Mouse (Mus musculus) B cell, adult 62 days (primary cell): ENCODE results near the gene Psmb4. TPM values are rescaled to one million over a fixed set of nuclear protein-coding genes. Genes with fewer than 3 reads are reported as not detected.

Experiments used
- total RNA-seq: library from RNA; stranded (reverse); gene quantifications from 4 replicates; pipeline ENCODE4 v1.2.4, GENCODE M21; 2023

Gene Psmb4
- total RNA-seq, result 206 to 234 TPM (median 230 TPM) in 4 replicates

DNA sequence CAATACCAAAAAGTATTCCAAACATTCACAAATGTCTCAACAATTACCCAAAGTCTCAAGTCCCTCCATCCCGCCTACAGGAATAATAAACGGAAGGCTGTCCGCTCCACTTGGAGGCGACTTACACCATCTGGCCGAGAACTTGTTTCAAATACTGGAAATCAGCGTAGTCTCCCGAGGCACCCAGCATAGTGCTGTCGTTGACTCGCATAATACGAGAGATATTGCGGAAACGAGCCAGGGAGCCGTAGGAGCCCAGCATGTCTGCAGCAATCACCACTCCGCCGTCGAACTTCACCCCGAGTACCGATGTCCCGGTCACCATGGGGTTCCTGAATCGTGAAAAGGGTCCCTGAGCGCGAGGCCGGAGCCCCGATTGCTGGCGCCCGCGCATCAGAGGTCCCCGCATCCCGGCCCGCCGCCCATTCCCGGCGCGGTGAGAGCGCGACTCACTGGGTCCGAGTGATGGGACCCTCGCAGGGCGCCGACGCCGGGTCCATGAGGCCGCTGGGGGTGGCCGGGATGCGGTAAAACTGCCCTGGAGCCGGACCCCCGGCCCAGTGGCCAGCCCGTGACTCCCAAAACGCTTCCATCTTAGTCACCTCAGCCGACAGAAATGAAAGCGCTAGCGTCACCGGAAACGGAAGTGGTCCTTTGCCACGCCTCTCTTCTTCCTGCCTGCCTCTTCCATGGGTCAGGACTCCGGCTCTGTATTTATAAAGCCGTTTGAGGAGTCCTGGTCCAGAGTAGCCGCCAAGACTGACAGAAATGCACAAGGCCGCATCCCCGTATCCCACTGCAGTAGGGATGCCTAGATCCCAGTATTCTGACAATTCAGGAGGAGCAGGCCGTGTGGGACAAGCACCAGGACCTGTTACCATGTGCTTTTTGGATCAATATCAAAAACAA lies at the start of gene Psmb4:
Gene Psmb4, minus strand, starts transcription at position 646 of the 909 bp plus-strand sequence.

DNA sequence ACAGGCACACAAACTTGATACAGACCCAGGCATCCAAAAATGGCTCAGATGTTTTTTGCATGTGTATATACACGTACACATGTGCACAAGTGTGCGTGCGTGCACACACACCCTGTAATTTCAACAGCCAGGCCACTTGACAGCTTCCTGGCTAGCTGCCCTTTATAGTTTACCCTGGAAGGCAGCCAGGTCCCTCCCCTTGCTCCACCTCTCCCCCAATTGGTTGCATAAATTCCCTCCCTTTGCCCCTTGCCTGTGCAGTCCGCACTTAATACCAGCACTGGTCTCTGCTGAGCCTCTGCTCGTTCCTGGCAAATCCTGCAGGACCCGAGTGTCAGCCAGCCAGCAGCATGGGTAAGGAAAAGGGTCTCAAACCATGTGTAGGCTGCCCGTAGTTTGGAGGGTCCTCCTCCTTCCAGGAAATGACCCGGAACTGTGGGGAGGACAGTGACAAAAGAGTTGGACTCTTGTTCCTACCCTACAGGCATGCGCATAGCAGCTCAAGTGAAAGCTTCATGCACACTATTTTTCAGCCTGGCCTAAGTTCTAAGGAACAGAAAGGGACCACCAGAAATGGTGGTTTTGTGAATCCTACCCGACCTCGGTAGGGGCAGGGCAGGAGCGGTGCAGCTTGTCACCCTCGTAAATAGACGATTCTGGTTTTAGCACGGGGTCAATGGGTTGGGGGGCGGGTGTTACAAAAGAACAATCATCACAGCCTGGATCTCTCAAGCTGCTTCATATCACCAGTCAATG lies 46.2 kb upstream of the Psmb4 start, which contains the start of gene Selenbp1:
Gene Selenbp1, plus strand, starts transcription at position 248 of the 756 bp plus-strand sequence.

DNA sequence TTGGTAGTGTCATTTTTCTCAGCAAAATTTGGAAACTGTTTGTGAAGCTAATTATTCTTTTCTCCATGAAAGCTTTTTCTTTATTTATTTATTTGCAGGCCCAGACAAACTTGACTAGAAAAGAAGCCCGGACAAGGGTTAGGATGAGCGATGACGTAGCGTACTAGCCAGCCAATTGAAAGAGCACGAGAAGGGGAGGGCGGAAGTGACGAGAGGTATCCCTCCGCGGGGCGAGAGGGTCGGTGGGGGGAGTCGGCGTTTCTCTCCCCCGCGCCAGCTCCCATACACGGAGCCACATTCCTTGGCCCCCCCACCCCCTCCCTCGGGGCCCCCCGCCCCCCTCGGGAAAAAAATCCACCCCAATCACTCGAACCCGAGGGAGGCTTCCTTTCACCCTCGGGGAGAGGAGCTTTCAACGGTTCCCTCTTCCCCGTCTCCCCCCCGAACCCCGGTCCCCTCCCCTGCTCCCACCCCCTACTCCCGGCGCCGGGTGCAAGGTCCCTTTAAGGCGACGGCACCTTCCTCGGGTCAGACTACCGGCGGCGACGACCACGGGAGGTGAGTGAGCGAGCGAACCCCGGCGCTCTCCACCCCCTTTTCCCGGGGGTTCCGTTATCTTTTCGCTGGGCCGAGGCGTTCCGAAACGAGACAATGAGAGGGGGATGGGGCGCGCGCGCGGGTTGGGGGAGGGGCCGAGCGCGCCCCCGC lies 49.4 kb downstream of the Psmb4 start, which contains the start of gene Pogz:
Gene Pogz, plus strand, starts transcription at position 385 of the 708 bp plus-strand sequence.

Other genes with a start within 250 kb of the Psmb4 start
- gene Gm10972, start 243.8 kb downstream of the Psmb4 start, total RNA-seq, result not detected in 4 replicates
- 2.2 to 3.1 TPM (median 2.6 TPM) in 4 replicates for gene Tuft1, start 228.1 kb downstream of the Psmb4 start, total RNA-seq
- not detected in 4 replicates for gene Selenbp2, start 193.4 kb downstream of the Psmb4 start, total RNA-seq
- 6.6 to 7.5 TPM (median 6.7 TPM) in 4 replicates for gene Cgn, start 100.5 kb downstream of the Psmb4 start, total RNA-seq
- 84.1 to 92.2 TPM (median 86.1 TPM) in 4 replicates for gene Pogz, start 49.4 kb downstream of the Psmb4 start, total RNA-seq
- gene Selenbp1, start 46.1 kb upstream of the Psmb4 start, total RNA-seq, result 1.6 to 4.3 TPM (median 3.3 TPM) in 4 replicates
- 109 to 126 TPM (median 115 TPM) in 4 replicates for gene Rfx5, start 67.1 kb upstream of the Psmb4 start, total RNA-seq
- 72.1 to 98.3 TPM (median 78.7 TPM) in 4 replicates for gene Pi4kb, start 87.8 kb upstream of the Psmb4 start, total RNA-seq
- 48.1 to 60.2 TPM (median 52.1 TPM) in 4 replicates for gene Zfp687, start 128.5 kb upstream of the Psmb4 start, total RNA-seq
- gene Psmd4, start 155.7 kb upstream of the Psmb4 start, total RNA-seq, result 111 to 141 TPM (median 125 TPM) in 4 replicates
- 33.8 to 38.5 TPM (median 35.8 TPM) in 4 replicates for gene Pip5k1a, start 220.0 kb upstream of the Psmb4 start, total RNA-seq
- 49.9 to 62.3 TPM (median 55.4 TPM) in 4 replicates for gene Vps72, start 224.1 kb upstream of the Psmb4 start, total RNA-seq
- gene Tmod4, start 237.5 kb upstream of the Psmb4 start, total RNA-seq, result 1.1 to 2.9 TPM (median 2.2 TPM) in 4 replicates
- 62.4 to 85.5 TPM (median 67.5 TPM) in 4 replicates for gene Scnm1, start 247.1 kb upstream of the Psmb4 start, total RNA-seq
- 5.7 to 6.9 TPM (median 6.4 TPM) in 4 replicates for gene Lysmd1, start 247.1 kb upstream of the Psmb4 start, total RNA-seq